Mouse (Mus musculus): Measurements from ENCODE around the gene Cebpg. TPM values are rescaled to one million over a fixed set of nuclear protein-coding genes. Genes with fewer than 3 reads are reported as not detected.

Gene Cebpg
- polyA plus RNA-seq, 1 experiment from 2014 or later: 39.3 TPM

DNA sequence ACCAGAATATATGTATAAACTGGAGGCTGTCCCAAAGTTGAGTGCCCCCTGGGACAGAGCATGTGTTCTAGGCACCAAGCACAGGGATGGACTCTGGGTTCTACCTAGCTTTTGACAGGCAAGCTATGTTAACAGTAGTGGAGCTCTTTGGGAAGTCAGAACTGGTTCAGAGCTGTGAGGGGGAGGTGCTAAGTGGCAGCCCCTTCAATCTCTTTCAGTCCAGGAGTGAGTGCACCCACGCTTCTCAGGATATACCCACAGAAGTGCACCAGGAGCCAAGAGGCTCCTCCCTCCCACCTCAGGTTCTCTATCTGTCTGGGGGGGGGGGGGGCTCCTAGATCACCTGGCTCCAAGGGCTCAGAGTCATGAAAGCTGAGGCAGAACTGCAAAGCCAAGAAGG, 31.9 kb downstream of the Cebpg start:
- WGBS: 68% methylated on average over 1 of the region's 1 CpGs
- Histone ChIP-seq H3K4me3 (ENCODE audit: low read length) (no peak overlapping the region), H3K4me2 (replicated peaks; ENCODE audit: low read depth, low read length) (no peak overlapping the region), H3K27ac (ENCODE audit: low read depth, low read length) (no peak overlapping the region), H3K27me3 (ENCODE audit: control insufficient read depth, insufficient read depth, low read length) (no peaks in the 10 kb centered on the region), H3K4me1 (ENCODE audit: control insufficient read depth, insufficient read depth, low read length) (no peaks in the 10 kb centered on the region), H3K9me3 (ENCODE audit: control insufficient read depth, low read length) (no peaks in the 10 kb centered on the region), H3K36me3 (ENCODE audit: control insufficient read depth, insufficient read depth, low read length) (peaks cover 6% of the 10 kb centered on the region; the same call in 1 of the 2 replicates), H3K9ac (ENCODE audit: low read depth, low read length) (no peak overlapping the region)
- ATAC-seq (ENCODE audit: low FRiP score, low TSS enrichment): no peak

DNA sequence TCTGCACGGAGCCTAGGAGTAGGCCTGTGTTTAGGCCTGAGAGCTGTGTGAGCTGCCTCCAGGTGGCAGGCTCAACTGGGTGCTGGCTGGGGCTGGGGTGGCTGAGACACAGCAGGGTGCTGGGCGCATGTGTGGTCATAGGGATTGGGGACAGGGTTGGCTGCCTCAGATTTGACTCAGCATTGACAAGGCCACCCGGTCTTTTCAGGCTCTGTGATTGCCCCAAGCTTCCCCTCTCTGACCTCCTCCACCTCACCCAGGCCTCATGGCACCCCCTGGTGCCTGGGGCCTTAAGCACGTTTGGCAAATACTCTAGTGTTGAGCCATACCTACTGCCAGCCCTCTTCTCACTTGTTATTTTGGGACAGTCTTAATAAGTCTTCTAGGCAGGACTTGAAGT, 33.1 kb downstream of the Cebpg start:
- WGBS: 87% methylated on average over 4 of the region's 4 CpGs
- no peaks in the 10 kb centered on the region for H3K9me3 ChIP-seq (ENCODE audit: control insufficient read depth, low read length)
- peaks cover 6% of the 10 kb centered on the region; the same call in 1 of the 2 replicates for H3K36me3 ChIP-seq (ENCODE audit: control insufficient read depth, insufficient read depth, low read length)
- no peak overlapping the region for H3K4me3 ChIP-seq (ENCODE audit: low read length)
- no peak overlapping the region for H3K27ac ChIP-seq (ENCODE audit: low read depth, low read length)
- H3K9ac ChIP-seq (ENCODE audit: low read depth, low read length): no peak overlapping the region
- H3K27me3 ChIP-seq (ENCODE audit: control insufficient read depth, insufficient read depth, low read length): no peaks in the 10 kb centered on the region
- no peak overlapping the region for H3K4me2 ChIP-seq (replicated peaks; ENCODE audit: low read depth, low read length)
- ATAC-seq (ENCODE audit: low FRiP score, low TSS enrichment): no peak
- H3K4me1 ChIP-seq (ENCODE audit: control insufficient read depth, insufficient read depth, low read length): no peaks in the 10 kb centered on the region

- 89% methylated on average over 10 of the region's 10 CpGs for WGBS
- Histone ChIP-seq H3K4me1 (ENCODE audit: control insufficient read depth, insufficient read depth, low read length) (no peaks in the 10 kb centered on the region), H3K36me3 (ENCODE audit: control insufficient read depth, insufficient read depth, low read length) (peaks cover 6% of the 10 kb centered on the region; the same call in 1 of the 2 replicates), H3K4me2 (replicated peaks; ENCODE audit: low read depth, low read length) (no peak overlapping the region), H3K27ac (ENCODE audit: low read depth, low read length) (no peak overlapping the region), H3K9ac (ENCODE audit: low read depth, low read length) (no peak overlapping the region), H3K27me3 (ENCODE audit: control insufficient read depth, insufficient read depth, low read length) (no peaks in the 10 kb centered on the region), H3K9me3 (ENCODE audit: control insufficient read depth, low read length) (no peaks in the 10 kb centered on the region), H3K4me3 (ENCODE audit: low read length) (no peak overlapping the region)
- ATAC-seq (ENCODE audit: low FRiP score, low TSS enrichment): no peak
These were observed 35.0 kb downstream of the Cebpg start for GRCm38 (mm10) chr7:35021365-35021764.

GRCm38 (mm10) chr7:35015252-35015651, 41.1 kb downstream of the Cebpg start:
- no peak overlapping the region for H3K9ac ChIP-seq (ENCODE audit: low read depth, low read length)
- H3K27me3 ChIP-seq (ENCODE audit: control insufficient read depth, insufficient read depth, low read length): no peaks in the 10 kb centered on the region
- H3K27ac ChIP-seq (ENCODE audit: low read depth, low read length): no peak overlapping the region
- no peaks in the 10 kb centered on the region for H3K4me1 ChIP-seq (ENCODE audit: control insufficient read depth, insufficient read depth, low read length)
- WGBS: 79% methylated on average over 2 of the region's 2 CpGs
- no peak overlapping the region for H3K4me3 ChIP-seq (ENCODE audit: low read length)
- H3K36me3 ChIP-seq (ENCODE audit: control insufficient read depth, insufficient read depth, low read length): no peaks in the 10 kb centered on the region; the same call in 1 of the 2 replicates
- no peaks in the 10 kb centered on the region for H3K9me3 ChIP-seq (ENCODE audit: control insufficient read depth, low read length)
- no peak overlapping the region for H3K4me2 ChIP-seq (replicated peaks; ENCODE audit: low read depth, low read length)
- no peak for ATAC-seq (ENCODE audit: low FRiP score, low TSS enrichment)

- 71% methylated on average over 9 of the region's 9 CpGs for WGBS
- H3K4me2 ChIP-seq (replicated peaks; ENCODE audit: low read depth, low read length): no peak overlapping the region
- no peak for ATAC-seq (ENCODE audit: low FRiP score, low TSS enrichment)
- no peak overlapping the region for H3K4me3 ChIP-seq (ENCODE audit: low read length)
- H3K9ac ChIP-seq (ENCODE audit: low read depth, low read length): no peak overlapping the region
- no peaks in the 10 kb centered on the region for H3K9me3 ChIP-seq (ENCODE audit: control insufficient read depth, low read length)
- H3K27me3 ChIP-seq (ENCODE audit: control insufficient read depth, insufficient read depth, low read length): no peaks in the 10 kb centered on the region
- no peak overlapping the region for H3K27ac ChIP-seq (ENCODE audit: low read depth, low read length)
- H3K4me1 ChIP-seq (ENCODE audit: control insufficient read depth, insufficient read depth, low read length): no peaks in the 10 kb centered on the region
- H3K36me3 ChIP-seq (ENCODE audit: control insufficient read depth, insufficient read depth, low read length): no peaks in the 10 kb centered on the region
These were observed 43.1 kb downstream of the Cebpg start for GRCm38 (mm10) chr7:35013228-35013627.

GRCm38 (mm10) chr7:35006661-35007060, 49.7 kb downstream of the Cebpg start:
- H3K36me3 ChIP-seq (ENCODE audit: control insufficient read depth, insufficient read depth, low read length): no peaks in the 10 kb centered on the region; the same call in 1 of the 2 replicates
- no peak overlapping the region for H3K9ac ChIP-seq (ENCODE audit: low read depth, low read length)
- 0 out of 2 replicates have a peak, but pooled peaks cover 3% of the 10 kb centered on the region for H3K9me3 ChIP-seq (ENCODE audit: control insufficient read depth, low read length)
- H3K27me3 ChIP-seq (ENCODE audit: control insufficient read depth, insufficient read depth, low read length): no peaks in the 10 kb centered on the region; the same call in 1 of the 2 replicates
- no peak for ATAC-seq (ENCODE audit: low FRiP score, low TSS enrichment)
- WGBS: 87% methylated on average over 7 of the region's 7 CpGs
- H3K4me2 ChIP-seq (replicated peaks; ENCODE audit: low read depth, low read length): no peak overlapping the region
- no peak overlapping the region for H3K4me3 ChIP-seq (ENCODE audit: low read length)
- H3K27ac ChIP-seq (ENCODE audit: low read depth, low read length): no peak overlapping the region
- no peaks in the 10 kb centered on the region; the same call in 1 of the 2 replicates for H3K4me1 ChIP-seq (ENCODE audit: control insufficient read depth, insufficient read depth, low read length)

DNA sequence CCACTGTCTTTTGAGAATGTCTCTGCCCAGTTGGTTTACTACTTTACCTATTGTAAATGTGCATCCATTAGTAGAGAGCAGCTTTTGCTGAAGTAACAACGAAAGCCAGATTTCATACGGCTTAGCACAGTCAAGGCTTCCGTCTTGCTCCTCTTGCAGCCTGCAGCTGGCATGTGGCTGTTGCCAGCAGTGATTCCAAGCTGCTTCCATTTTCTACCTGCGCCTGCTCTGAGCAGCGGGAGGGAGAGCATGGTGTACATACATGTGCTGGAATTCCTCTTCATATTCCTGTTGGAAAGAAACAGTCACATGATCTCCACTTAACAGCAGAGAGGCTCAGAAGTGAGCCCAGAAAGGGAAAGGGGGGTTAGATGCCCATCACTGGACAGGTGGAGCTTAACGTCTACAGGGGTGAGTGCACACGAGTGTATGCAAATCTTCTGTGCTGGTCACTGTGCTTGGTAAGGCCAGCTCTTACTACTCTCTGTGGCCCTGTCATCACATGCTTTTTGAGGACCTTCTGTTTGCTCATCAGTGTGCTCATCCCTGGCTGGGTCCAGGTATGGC, 53.1 kb downstream of the Cebpg start:
- Histone ChIP-seq H3K27ac (ENCODE audit: low read depth, low read length) (no peak overlapping the region), H3K4me2 (replicated peaks; ENCODE audit: low read depth, low read length) (no peak overlapping the region), H3K4me3 (ENCODE audit: low read length) (no peak overlapping the region), H3K4me1 (ENCODE audit: control insufficient read depth, insufficient read depth, low read length) (no peaks in the 10 kb centered on the region; the same call in 1 of the 2 replicates), H3K9me3 (ENCODE audit: control insufficient read depth, low read length) (0 out of 2 replicates have a peak, but pooled peaks cover 3% of the 10 kb centered on the region), H3K27me3 (ENCODE audit: control insufficient read depth, insufficient read depth, low read length) (no peaks in the 10 kb centered on the region; the same call in 1 of the 2 replicates), H3K9ac (ENCODE audit: low read depth, low read length) (no peak overlapping the region), H3K36me3 (ENCODE audit: control insufficient read depth, insufficient read depth, low read length) (no peaks in the 10 kb centered on the region; the same call in 1 of the 2 replicates)
- ATAC-seq (ENCODE audit: low FRiP score, low TSS enrichment): peak; percentile 20; the same call in 1 of the 2 replicates
- 84% methylated on average over 7 of the region's 7 CpGs for WGBS

DNA sequence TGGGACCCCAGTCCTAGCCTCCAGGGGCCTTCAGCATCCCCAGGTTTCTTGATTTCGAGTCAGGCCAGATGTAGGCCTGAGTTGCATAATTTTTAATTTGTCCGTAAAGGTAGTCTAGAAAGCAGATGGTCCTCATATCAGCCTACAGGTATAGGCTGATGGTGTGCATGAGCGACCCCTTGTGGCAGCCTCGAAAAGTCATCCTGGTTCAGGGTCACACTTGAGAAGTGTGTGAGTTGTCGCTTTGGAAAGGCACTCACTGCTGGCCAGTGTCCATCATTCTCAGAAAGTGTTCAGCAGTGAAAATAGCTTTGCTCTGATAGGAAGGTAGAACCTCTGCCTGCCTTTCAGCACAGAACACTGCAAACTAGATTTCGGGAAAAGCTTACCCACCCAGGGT, 55.5 kb downstream of the Cebpg start:
- Histone ChIP-seq H3K9me3 (ENCODE audit: control insufficient read depth, low read length) (no peaks in the 10 kb centered on the region), H3K27ac (ENCODE audit: low read depth, low read length) (no peak overlapping the region), H3K36me3 (ENCODE audit: control insufficient read depth, insufficient read depth, low read length) (no peaks in the 10 kb centered on the region), H3K27me3 (ENCODE audit: control insufficient read depth, insufficient read depth, low read length) (no peaks in the 10 kb centered on the region; the same call in 1 of the 2 replicates), H3K4me3 (ENCODE audit: low read length) (no peak overlapping the region), H3K4me2 (replicated peaks; ENCODE audit: low read depth, low read length) (no peak overlapping the region), H3K9ac (ENCODE audit: low read depth, low read length) (no peak overlapping the region), H3K4me1 (ENCODE audit: control insufficient read depth, insufficient read depth, low read length) (no peaks in the 10 kb centered on the region; the same call in 1 of the 2 replicates)
- peak; percentile 44; the same call in 1 of the 2 replicates for ATAC-seq (ENCODE audit: low FRiP score, low TSS enrichment)
- WGBS: 43% methylated on average over 6 of the region's 6 CpGs
